Mouse (Mus musculus) testis, adult 2 months (tissue): ENCODE measurements at regions not wholly inside any gene's neighbourhood (a gene's known extent, or its start where the extent isn't known, plus 50 kb on each side); places are given as distances from the start of the nearest gene placed in this dataset.

Experiments
- CTCF ChIP-seq: fragments of 200-500 bp; IDR thresholded peaks from 2 replicates; pipeline ENCODE4 v1.5.1; 2012; ENCODE audit warnings: low read depth, mild to moderate bottlenecking, inconsistent platforms, low read length, moderate library complexity; ENCODE audit not compliant: control insufficient read depth, insufficient read depth, insufficient replicate concordance
- POLR2A ChIP-seq: fragments of 200-500 bp; IDR thresholded peaks from 2 replicates; pipeline ENCODE4 v1.6.1; 2012; ENCODE audit warnings: low read depth, mild to moderate bottlenecking, inconsistent platforms, low read length, moderate library complexity; ENCODE audit not compliant: control insufficient read depth

GRCm38 (mm10) chr12:69425610-69426009 is 53.4 kb upstream of the Gm9887 start:
- TF ChIP-seq POLR2A (no peak), CTCF (no peak)
